Mouse (Mus musculus) ES-E14 (cell line): ENCODE measurements at regions not wholly inside any gene's neighbourhood (a gene's known extent, or its start where the extent isn't known, plus 50 kb on each side); places are given as distances from the start of the nearest gene placed in this dataset.

Experiments
- HCFC1 ChIP-seq: IDR thresholded peaks from 2 replicates; pipeline ENCODE4 v1.6.1; 2012; ENCODE audit warnings: low read length, inconsistent platforms, borderline replicate concordance; ENCODE audit not compliant: insufficient read depth
- MAFK ChIP-seq: IDR thresholded peaks from 2 replicates; pipeline ENCODE4 v1.6.1; 2014; ENCODE audit warnings: mild to moderate bottlenecking, low read depth, low read length, inconsistent platforms; ENCODE audit not compliant: insufficient read depth
- ZNF384 ChIP-seq: IDR thresholded peaks from 2 replicates; pipeline ENCODE4 v1.6.1; 2012; ENCODE audit warnings: low read depth, low read length, inconsistent platforms

DNA sequence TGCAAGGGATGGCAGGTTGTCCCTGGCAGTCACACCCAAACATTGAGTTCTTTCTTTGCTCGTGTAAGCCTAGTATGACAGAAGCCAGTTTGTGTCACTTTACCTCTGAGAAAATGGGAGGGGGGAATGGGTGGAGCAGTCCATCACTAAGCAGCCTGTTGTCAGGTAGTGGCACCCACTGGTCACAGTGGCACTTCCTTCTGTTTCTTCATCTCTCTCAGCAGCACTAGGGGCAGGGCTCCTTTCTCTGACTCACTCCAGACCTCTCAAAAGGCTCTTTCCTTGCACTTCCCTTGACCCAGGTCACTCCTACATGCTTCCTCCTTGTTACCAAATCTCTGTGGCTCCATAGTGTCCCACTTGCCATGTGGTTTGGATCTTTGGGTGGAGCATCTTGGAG lies 52.9 kb upstream of the Mef2a start:
- TF ChIP-seq ZNF384 (no peak), MAFK (no peak), HCFC1 (no peak)
